Mouse (Mus musculus) gonadal fat pad, adult 2 months (tissue): Measurements from ENCODE around the gene Slc4a2. TPM values are rescaled to one million over a fixed set of nuclear protein-coding genes. Genes with fewer than 3 reads are reported as not detected.

ENCODE experiments used
- DNase-seq: peaks from one replicate; pipeline ENCODE4 v3.0.0-alpha.2; 2012; ENCODE audit warnings: low read depth
- polyA plus RNA-seq: library from polyadenylated mRNA; depleted of rRNA; stranded (reverse); fragments of >200 nt; gene quantifications from 2 replicates; pipeline ENCODE4 v1.2.3, GENCODE M21; 2012; rRNA removed

Gene Slc4a2
- polyA plus RNA-seq, 1 experiment: 67.9 TPM

DNA sequence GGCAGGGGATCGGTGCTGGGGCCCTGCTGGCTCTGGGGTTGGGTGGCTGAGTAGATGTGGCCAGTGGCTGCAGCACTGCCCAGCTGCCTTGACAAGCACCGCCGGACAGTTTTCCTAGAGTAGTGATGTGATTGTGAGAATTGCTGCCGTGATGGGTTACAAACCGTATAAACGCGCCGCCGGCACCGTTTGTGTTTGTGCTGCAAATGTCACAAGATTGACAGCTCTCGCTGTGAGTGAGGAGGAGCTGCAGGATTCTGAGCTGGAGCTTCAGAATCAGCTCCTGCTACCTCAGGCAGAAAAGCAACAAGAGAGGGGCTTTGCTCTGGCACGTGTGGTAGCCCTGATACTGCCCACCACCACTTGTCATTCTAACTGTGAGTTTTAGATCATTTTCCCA, 43.1 kb downstream of the Slc4a2 start:
- no peak for DNase-seq

- DNase-seq: no peak
These were observed 47.0 kb downstream of the Slc4a2 start for GRCm38 (mm10) chr5:24470600-24470999.

GRCm38 (mm10) chr5:24472884-24473619, 49.4 kb downstream of the Slc4a2 start:
- DNase-seq: no peak

GRCm38 (mm10) chr5:24474025-24474722, 50.5 kb downstream of the Slc4a2 start:
- peak; percentile 63 for DNase-seq

DNA sequence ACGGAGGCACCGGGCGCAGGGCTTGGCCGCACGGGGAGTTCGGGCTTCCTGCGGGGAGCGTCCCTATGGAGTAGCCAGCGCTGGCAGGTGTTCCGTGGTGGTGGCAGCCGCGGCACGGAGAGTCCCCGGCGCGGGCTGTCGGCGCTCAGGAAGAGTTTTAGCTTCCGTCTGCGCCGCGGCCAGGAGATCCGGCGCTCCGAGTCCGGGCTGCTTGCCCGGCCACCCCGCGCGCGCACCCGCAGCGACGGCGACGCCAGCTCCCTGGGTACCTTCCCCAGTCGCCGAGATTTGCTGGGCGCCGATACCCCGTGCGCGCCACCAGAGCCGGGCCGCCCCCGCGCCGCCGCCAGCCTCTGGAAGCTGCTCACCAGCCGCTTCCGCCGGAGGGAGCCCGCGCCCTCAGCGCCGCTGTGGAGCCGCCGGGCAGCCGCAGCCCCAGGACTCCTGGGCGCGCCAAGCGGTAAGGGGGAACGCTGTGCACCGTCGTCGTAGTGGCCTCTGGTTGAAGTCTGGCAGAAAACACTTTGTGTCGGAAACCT, 51.2 kb downstream of the Slc4a2 start:
- DNase-seq: no peak

DNA sequence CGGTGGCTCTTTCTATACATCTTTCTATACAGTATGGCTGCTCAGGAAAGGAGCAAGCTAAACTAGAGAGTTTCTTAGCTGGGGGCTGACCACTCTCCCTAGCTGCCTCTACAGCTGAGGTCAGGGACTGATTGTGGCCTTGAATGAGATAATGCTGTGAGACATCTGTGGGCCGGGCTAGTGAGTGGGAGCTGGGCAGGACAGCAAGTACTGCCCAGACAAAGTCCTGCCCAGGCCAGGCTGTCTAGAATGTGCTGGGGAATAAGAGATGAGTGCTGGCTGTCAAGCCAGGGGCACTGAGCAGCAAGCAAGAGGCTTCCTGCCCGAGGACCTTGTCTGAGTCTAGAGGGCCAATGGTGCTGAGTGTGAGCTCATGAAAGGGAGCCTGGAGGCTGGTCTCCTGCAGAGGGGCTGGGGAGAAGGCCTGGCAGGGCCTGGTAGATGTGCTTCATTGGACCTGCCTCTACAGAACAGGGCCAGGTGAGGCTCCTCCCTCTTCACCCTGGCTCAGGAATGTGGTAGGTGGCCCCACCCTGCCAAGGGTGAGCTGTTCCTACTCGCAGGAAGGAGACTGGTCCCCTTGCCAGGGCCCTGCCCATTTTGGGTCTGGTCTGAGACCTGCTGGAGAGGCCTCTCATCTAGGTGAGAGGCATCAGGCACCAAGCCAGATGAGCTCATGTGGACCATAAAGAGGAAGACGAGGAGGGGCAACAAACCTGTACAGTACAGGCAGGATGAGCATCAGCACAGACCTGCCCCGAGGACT, 52.0 kb downstream of the Slc4a2 start:
- DNase-seq: peak; percentile 98

DNA sequence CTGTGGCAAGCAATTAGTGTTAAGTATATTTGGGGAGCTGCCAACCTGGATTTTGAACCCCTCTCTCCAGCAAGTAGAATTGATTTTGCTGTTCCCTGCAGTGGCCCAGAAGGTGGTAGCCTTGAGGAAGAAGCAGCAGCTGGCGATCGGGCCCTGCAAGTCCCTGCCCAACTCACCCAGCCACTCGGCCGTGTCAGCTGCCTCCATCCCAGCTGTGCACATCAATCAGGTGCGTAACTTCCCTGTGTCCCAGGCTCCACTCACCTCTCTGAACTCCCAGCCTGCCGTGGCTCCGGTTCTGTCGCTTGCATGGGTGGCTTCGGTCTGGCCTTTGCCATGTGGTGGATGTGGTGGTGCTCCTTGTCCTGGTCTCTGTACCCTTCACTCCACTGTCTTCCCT, 54.3 kb downstream of the Slc4a2 start:
- DNase-seq: no peak

DNA sequence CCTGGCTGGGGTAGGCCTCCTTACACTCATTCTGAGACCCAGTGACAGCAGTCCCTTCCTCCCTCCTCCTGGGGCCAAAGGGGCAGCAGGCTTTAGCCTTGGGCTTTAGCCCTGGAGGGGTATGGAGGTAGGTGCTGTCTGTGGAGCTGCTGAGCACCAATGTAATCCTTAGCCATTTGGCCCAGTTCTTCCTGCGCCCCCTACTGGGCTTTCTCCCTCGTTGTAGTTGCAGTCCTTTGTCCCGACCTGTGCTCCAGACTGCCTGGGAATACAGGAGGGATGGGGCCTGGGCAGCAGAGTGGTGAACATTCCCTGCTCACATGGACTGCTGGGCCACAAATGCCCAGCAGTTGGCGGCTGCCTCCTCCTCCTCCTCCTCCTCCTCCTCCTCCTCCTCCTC, 58.0 kb downstream of the Slc4a2 start:
- DNase-seq: no peak

GRCm38 (mm10) chr5:24482247-24483079, 58.8 kb downstream of the Slc4a2 start:
- no peak for DNase-seq

DNA sequence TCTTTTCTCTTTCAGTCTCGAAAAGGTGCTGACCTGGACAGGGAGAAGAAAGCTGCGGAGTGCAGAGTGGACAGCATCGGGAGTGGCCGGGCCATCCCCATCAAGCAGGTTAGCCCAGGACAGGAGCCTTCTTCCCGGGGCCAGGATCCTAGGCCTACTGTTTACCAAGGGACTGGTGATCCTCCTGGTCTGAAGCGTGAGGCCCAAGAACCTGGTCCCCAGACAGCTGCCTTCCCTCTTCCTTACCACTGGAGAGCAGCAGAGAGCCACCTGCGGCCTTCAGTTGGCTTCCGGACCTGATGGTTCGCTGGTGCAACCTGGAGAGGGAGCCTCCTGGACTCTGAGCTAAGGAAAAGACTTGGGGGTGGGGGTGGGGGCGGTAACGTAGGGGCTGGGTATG, 59.7 kb downstream of the Slc4a2 start:
- DNase-seq: no peak

DNA sequence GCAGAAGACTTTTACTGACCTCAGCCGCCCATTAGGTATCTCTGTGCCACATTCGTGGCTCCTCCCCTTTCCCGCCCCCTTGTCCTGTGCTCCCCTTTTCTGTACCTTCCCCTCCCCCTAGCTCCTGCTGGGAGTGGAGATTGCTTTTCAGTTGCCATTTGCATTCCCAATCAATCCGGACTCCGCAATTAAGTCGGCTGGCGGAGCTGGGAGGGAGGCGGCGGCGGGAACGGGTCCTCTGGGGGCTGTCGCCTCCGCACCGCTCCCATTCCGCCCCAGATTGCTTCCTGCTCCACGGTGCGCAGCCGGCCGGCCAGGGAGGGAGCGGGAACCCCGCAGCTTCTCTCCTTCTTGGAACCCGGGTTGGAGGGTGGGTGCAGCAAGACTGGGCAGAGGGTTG, 61.3 kb downstream of the Slc4a2 start:
- DNase-seq: no peak

GRCm38 (mm10) chr5:24486097-24486496, 62.5 kb downstream of the Slc4a2 start:
- DNase-seq: no peak

GRCm38 (mm10) chr5:24486738-24487137, 63.1 kb downstream of the Slc4a2 start:
- no peak for DNase-seq

DNA sequence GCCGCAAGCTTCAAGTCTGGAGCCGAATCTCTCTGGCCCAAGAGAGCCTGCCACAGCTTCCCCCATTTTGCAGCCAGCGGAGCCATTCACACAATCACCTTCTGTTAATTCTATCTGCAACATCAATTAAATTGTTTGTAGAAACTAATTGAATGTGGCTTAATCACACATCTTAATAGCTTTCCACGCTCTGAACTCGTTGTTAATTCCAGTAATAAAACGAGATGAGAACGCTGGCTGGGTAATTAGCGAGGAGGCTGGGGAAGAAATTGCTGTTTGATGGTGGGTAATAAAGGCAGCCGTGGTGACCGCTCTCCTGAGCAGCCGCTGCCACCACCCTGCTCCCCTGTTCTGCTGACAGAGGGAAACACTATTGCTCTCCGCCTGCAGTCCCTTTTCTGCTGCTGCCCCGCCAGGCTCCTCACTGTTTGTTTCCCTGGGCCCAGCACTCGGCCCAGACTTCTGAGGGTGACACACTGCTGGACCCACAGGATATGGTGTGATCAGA, 66.8 kb downstream of the Slc4a2 start:
- DNase-seq: no peak

Other genes starting within 250 kb of the Slc4a2 start
- gene Kcnh2, start 72.2 kb upstream of the Slc4a2 start, polyA plus RNA-seq: 38.9 and 50.7 TPM in 2 replicates
- 22.8 and 32.3 TPM in 2 replicates for gene Nos3, start 59.0 kb upstream of the Slc4a2 start, polyA plus RNA-seq
- gene Atg9b, start 31.7 kb upstream of the Slc4a2 start, polyA plus RNA-seq: 1.1 and 1.2 TPM in 2 replicates
- 52.2 and 61.0 TPM in 2 replicates for gene Abcb8, start 30.2 kb upstream of the Slc4a2 start, polyA plus RNA-seq
- gene Asic3, start 10.4 kb upstream of the Slc4a2 start, polyA plus RNA-seq: 0.08 and 0.43 TPM in 2 replicates
- 70.5 and 94.8 TPM in 2 replicates for gene Cdk5, start 307 bp upstream of the Slc4a2 start, polyA plus RNA-seq
- 147 and 182 TPM in 2 replicates for gene Fastk, start 21.4 kb downstream of the Slc4a2 start, polyA plus RNA-seq
- gene Tmub1, start 24.0 kb downstream of the Slc4a2 start, polyA plus RNA-seq: 32.8 and 39.3 TPM in 2 replicates
- gene Agap3, start 28.3 kb downstream of the Slc4a2 start, polyA plus RNA-seq: 52.6 and 60.0 TPM in 2 replicates
- gene Gbx1, start 103.4 kb downstream of the Slc4a2 start, polyA plus RNA-seq: 0.03 TPM in 1 of 2 replicates, not detected in the other
- 1.4 and 1.6 TPM in 2 replicates for gene Asb10, start 117.1 kb downstream of the Slc4a2 start, polyA plus RNA-seq
- 0.05 and 0.13 TPM in 2 replicates for gene 4931409K22Rik, start 133.0 kb downstream of the Slc4a2 start, polyA plus RNA-seq
- 39.8 and 50.0 TPM in 2 replicates for gene Abcf2, start 153.6 kb downstream of the Slc4a2 start, polyA plus RNA-seq
- gene Chpf2, start 162.9 kb downstream of the Slc4a2 start, polyA plus RNA-seq: 57.2 and 62.9 TPM in 2 replicates
- 239 and 247 TPM in 2 replicates for gene Smarcd3, start 200.6 kb downstream of the Slc4a2 start, polyA plus RNA-seq